Mouse (Mus musculus) midbrain, embryonic 16.5 days (tissue): ENCODE data around the gene Rpl32. TPM values are rescaled to one million over a fixed set of nuclear protein-coding genes. Genes with fewer than 3 reads are reported as not detected.

Experiments
- ATAC-seq: fragments of 200-750 bp; cut with Nextera tagmentation; 2 replicates; pipeline ENCODE4 v1.8.0; 2017; ENCODE audit warnings: moderate TSS enrichment
- H3K27ac ChIP-seq: fragments of 300-500 bp; sonication (generic); 2 replicates; pipeline ENCODE4 v1.5.1; 2014; ENCODE audit warnings: mild to moderate bottlenecking, low read length, mixed read lengths
- H3K27me3 ChIP-seq: fragments of 300-500 bp; sonication (generic); 2 replicates; pipeline ENCODE4 v1.6.1; 2014; ENCODE audit warnings: low read depth, low read length, mixed read lengths; ENCODE audit not compliant: control insufficient read depth, insufficient read depth
- H3K36me3 ChIP-seq: fragments of 300-500 bp; sonication (generic); 2 replicates; pipeline ENCODE4 v1.6.1; 2014; ENCODE audit warnings: mild to moderate bottlenecking, low read length, moderate library complexity, mixed read lengths; ENCODE audit not compliant: control insufficient read depth, insufficient read depth
- H3K4me1 ChIP-seq: fragments of 300-500 bp; sonication (generic); 2 replicates; pipeline ENCODE4 v1.6.1; 2014; ENCODE audit warnings: mild to moderate bottlenecking, low read length, mixed read lengths; ENCODE audit not compliant: control insufficient read depth, insufficient read depth
- H3K4me2 ChIP-seq: fragments of 300-500 bp; sonication (generic); 2 replicates; pipeline ENCODE4 v1.6.1; 2014; ENCODE audit warnings: mild to moderate bottlenecking, low read length, mixed read lengths
- H3K4me3 ChIP-seq: fragments of 300-500 bp; sonication (generic); 2 replicates; pipeline ENCODE4 v1.5.1; 2014; ENCODE audit warnings: low read depth, mild to moderate bottlenecking, low read length, moderate library complexity, mixed read lengths
- H3K9ac ChIP-seq: fragments of 300-500 bp; sonication (generic); 2 replicates; pipeline ENCODE4 v1.6.1; 2014; ENCODE audit warnings: low read depth, low read length, mixed read lengths
- H3K9me3 ChIP-seq: fragments of 300-500 bp; sonication (generic); replicated peaks from 2 replicates; pipeline ENCODE4 v1.6.1; 2014; ENCODE audit warnings: mild to moderate bottlenecking, low read length, mixed read lengths; ENCODE audit not compliant: control insufficient read depth, poor library complexity, severe bottlenecking
- WGBS: fragments of 180-500 bp; shearing (Covaris S2); extraction: QIAGEN DNeasy Blood & Tissue Kit; methylation state at CpG from one replicate; pipeline ENCODE4 v1.1.7; 2014; 5-methylcytosine and 5-hydroxymethylcytosine counted together
- polyA plus RNA-seq: library from polyadenylated mRNA; unstranded; fragments of >200 nt; fragmentation: Nextera tagmentation; extraction: Ambion mirVana; gene quantifications from 2 replicates; pipeline ENCODE4 v1.2.1, GENCODE M21; 2015

The Rpl32 gene
- polyA plus RNA-seq, 1 experiment from 2014 or later, result 855 TPM

GRCm38 (mm10) chr6:115821216-115821993 is 12.9 kb upstream of the Rpl32 start:
- ATAC-seq, result no peak
- no peak overlapping the region for H3K9ac ChIP-seq
- H3K36me3 ChIP-seq, result no peaks in the 10 kb centered on the region
- 88% methylated on average over 8 of the region's 8 CpGs for WGBS
- no peak overlapping the region for H3K27ac ChIP-seq
- H3K4me2 ChIP-seq, result no peak overlapping the region
- no peak overlapping the region for H3K4me3 ChIP-seq
- H3K9me3 ChIP-seq, result no peaks in the 10 kb centered on the region
- no peaks in the 10 kb centered on the region for H3K4me1 ChIP-seq
- no peaks in the 10 kb centered on the region for H3K27me3 ChIP-seq

GRCm38 (mm10) chr6:115818129-115818528 is 9.6 kb upstream of the Rpl32 start:
- Histone ChIP-seq H3K27ac (no peak overlapping the region), H3K27me3 (no peaks in the 10 kb centered on the region), H3K4me3 (no peak overlapping the region), H3K4me2 (no peak overlapping the region), H3K4me1 (no peaks in the 10 kb centered on the region), H3K36me3 (no peaks in the 10 kb centered on the region), H3K9me3 (no peaks in the 10 kb centered on the region), H3K9ac (no peak overlapping the region)
- WGBS, result 86% methylated on average over 2 of the region's 2 CpGs
- no peak for ATAC-seq

- Histone ChIP-seq H3K27ac (no peak overlapping the region), H3K9me3 (no peaks in the 10 kb centered on the region), H3K36me3 (no peaks in the 10 kb centered on the region), H3K4me2 (no peak overlapping the region), H3K4me1 (no peaks in the 10 kb centered on the region), H3K4me3 (no peak overlapping the region), H3K9ac (no peak overlapping the region), H3K27me3 (no peaks in the 10 kb centered on the region)
- ATAC-seq, result no peak
- WGBS, result 80% methylated on average over 4 of the region's 4 CpGs
Observed at GRCm38 (mm10) chr6:115815041-115815440, 6.5 kb upstream of the Rpl32 start.

- no peak for ATAC-seq
- Histone ChIP-seq H3K9ac (no peak overlapping the region), H3K4me2 (no peak overlapping the region), H3K4me1 (no peaks in the 10 kb centered on the region), H3K27ac (no peak overlapping the region), H3K27me3 (no peaks in the 10 kb centered on the region), H3K4me3 (no peak overlapping the region), H3K36me3 (no peaks in the 10 kb centered on the region), H3K9me3 (no peaks in the 10 kb centered on the region)
- WGBS, result 38% methylated on average over 4 of the region's 4 CpGs
Observed at GRCm38 (mm10) chr6:115814104-115814503, 5.6 kb upstream of the Rpl32 start.

GRCm38 (mm10) chr6:115811606-115812005 is 3.1 kb upstream of the Rpl32 start:
- Histone ChIP-seq H3K27me3 (no peaks in the 10 kb centered on the region), H3K4me2 (no peak overlapping the region), H3K4me1 (peaks cover 12% of the 10 kb centered on the region), H3K27ac (no peak overlapping the region), H3K36me3 (peaks cover 5% of the 10 kb centered on the region), H3K9me3 (no peaks in the 10 kb centered on the region), H3K9ac (no peak overlapping the region), H3K4me3 (no peak overlapping the region)
- no peak for ATAC-seq
- 71% methylated on average over 8 of the region's 8 CpGs for WGBS

GRCm38 (mm10) chr6:115808196-115808487 is 405 bp downstream of the Rpl32 start:
- Histone ChIP-seq H3K27me3 (no peaks in the 10 kb centered on the region), H3K9me3 (no peaks in the 10 kb centered on the region), H3K4me1 (peaks cover 17% of the 10 kb centered on the region), H3K4me2 (peak overlapping the region; percentile 69), H3K27ac (peak overlapping the region; percentile 95), H3K9ac (peak overlapping the region; percentile 96), H3K36me3 (peaks cover 18% of the 10 kb centered on the region), H3K4me3 (peak overlapping the region; percentile 97)
- WGBS, result under 1% methylated on average over 22 of the region's 22 CpGs
- ATAC-seq, result no peak

GRCm38 (mm10) chr6:115807464-115808195 is 917 bp downstream of the Rpl32 start:
- H3K4me3 ChIP-seq, result peak overlapping the region; percentile 97
- no peak for ATAC-seq
- H3K27ac ChIP-seq, result peak overlapping the region; percentile 95
- no peaks in the 10 kb centered on the region for H3K27me3 ChIP-seq
- peaks cover 17% of the 10 kb centered on the region for H3K4me1 ChIP-seq
- H3K9ac ChIP-seq, result peak overlapping the region; percentile 96
- peaks cover 18% of the 10 kb centered on the region for H3K36me3 ChIP-seq
- no peaks in the 10 kb centered on the region for H3K9me3 ChIP-seq
- peak overlapping the region; percentile 69 for H3K4me2 ChIP-seq
- 4% methylated on average over 15 of the region's 15 CpGs for WGBS

- 71% methylated on average over 10 of the region's 10 CpGs for whole genome bisulfite sequencing
Observed at GRCm38 (mm10) chr6:115804432-115805192, 3.9 kb downstream of the Rpl32 start.

More at GRCm38 (mm10) chr6:115804432-115805192, 3.9 kb downstream of the Rpl32 start:
- no peaks in the 10 kb centered on the region for H3K27me3 ChIP-seq
- no peak for ATAC-seq
- H3K4me1 ChIP-seq, result peaks cover 17% of the 10 kb centered on the region
- H3K9me3 ChIP-seq, result no peaks in the 10 kb centered on the region
- H3K36me3 ChIP-seq, result peaks cover 23% of the 10 kb centered on the region
- H3K4me2 ChIP-seq, result no peak overlapping the region
- H3K9ac ChIP-seq, result no peak overlapping the region
- no peak overlapping the region for H3K27ac ChIP-seq
- no peak overlapping the region for H3K4me3 ChIP-seq
